Mouse (Mus musculus): ENCODE measurements around the gene Mdfi. TPM values are rescaled to one million over a fixed set of nuclear protein-coding genes. Genes with fewer than 3 reads are reported as not detected.

Gene Mdfi
- polyA plus RNA-seq, 1 experiment from 2014 or later: 7.7 TPM

DNA sequence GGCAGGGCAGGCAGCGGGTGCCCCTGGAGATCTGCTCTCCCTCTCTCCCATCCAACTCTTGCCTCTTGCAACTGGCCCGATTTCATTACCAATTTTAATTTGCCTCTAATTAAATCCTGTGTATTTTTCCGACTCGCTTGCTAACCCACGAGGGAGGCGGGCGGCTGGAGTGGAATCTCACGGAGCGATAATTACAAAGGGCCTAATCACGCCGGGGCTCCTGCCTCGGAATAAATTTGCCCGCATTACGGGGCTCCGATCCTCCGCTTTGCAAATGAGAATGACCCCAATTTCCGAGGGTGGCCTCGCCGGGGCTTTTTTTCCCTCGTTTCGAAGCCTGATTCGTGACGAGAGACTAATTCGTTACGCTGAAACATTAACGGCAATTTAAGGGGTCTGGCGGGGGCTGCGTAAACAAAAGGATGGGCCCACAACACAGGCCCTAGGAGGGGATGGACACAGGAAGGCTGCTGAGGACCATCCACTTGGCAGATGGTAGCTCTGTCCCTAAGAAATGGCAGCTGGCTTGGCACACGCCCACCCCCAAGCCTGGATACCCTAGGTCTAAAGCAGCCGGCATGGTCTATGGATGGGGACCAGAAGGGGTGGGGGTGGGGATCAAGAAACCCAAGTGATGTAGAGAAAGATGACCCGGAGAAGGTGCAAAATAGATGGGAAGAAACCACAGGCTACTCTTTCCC is 38.0 kb upstream of the Mdfi start:
- H3K36me3 ChIP-seq (replicated peaks; ENCODE audit: control insufficient read depth, insufficient read depth): peaks cover 47% of the 10 kb centered on the region
- peak; percentile 69 for DNase-seq (ENCODE audit: low spot score)
- H3K9ac ChIP-seq: peak overlapping the region; percentile 9; the same call in 1 of the 2 replicates
- no peak overlapping the region for H3K4me3 ChIP-seq (replicated peaks; ENCODE audit: low read length)
- WGBS: 25% methylated on average over 31 of the region's 31 CpGs
- peaks cover 29% of the 10 kb centered on the region for H3K4me1 ChIP-seq (replicated peaks; ENCODE audit: control insufficient read depth, insufficient read depth, low read length)
- no peaks in the 10 kb centered on the region for H3K9me3 ChIP-seq (ENCODE audit: control insufficient read depth, low read length)
- H3K27me3 ChIP-seq (ENCODE audit: control insufficient read depth, insufficient read depth, low read length): no peaks in the 10 kb centered on the region
- peak overlapping the region; percentile 32 for H3K4me2 ChIP-seq (replicated peaks)
- peak overlapping the region; percentile 73 for H3K27ac ChIP-seq
- peak; percentile 23 for ATAC-seq (ENCODE audit: low FRiP score)

DNA sequence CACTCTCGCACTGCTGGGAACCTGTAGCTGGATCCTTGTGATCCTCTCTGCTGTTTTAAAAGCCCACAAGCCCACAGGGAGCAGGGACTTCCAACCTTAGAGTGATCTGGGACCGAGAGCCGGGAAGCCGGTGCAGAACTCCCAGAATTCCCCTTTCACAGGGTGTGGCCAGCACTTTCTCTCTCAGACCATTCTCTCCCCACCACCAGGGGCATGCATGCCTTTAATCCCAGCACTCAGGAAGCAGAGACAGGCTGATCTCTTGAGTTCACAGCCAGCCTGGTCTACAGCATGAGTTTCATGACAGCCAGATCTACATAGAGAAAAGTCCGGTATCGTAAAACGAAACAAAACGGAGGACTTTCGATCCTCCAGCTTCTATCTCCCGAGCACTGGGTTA is 35.4 kb upstream of the Mdfi start:
- Histone ChIP-seq H3K4me1 (replicated peaks; ENCODE audit: control insufficient read depth, insufficient read depth, low read length) (peaks cover 17% of the 10 kb centered on the region), H3K36me3 (replicated peaks; ENCODE audit: control insufficient read depth, insufficient read depth) (peaks cover 37% of the 10 kb centered on the region), H3K4me3 (replicated peaks; ENCODE audit: low read length) (no peak overlapping the region), H3K9ac (no peak overlapping the region), H3K27me3 (ENCODE audit: control insufficient read depth, insufficient read depth, low read length) (no peaks in the 10 kb centered on the region), H3K9me3 (ENCODE audit: control insufficient read depth, low read length) (no peaks in the 10 kb centered on the region), H3K4me2 (replicated peaks) (no peak overlapping the region), H3K27ac (no peak overlapping the region)
- ATAC-seq (ENCODE audit: low FRiP score): no peak
- no peak for DNase-seq (ENCODE audit: low spot score)
- 96% methylated on average over 10 of the region's 10 CpGs for WGBS

DNA sequence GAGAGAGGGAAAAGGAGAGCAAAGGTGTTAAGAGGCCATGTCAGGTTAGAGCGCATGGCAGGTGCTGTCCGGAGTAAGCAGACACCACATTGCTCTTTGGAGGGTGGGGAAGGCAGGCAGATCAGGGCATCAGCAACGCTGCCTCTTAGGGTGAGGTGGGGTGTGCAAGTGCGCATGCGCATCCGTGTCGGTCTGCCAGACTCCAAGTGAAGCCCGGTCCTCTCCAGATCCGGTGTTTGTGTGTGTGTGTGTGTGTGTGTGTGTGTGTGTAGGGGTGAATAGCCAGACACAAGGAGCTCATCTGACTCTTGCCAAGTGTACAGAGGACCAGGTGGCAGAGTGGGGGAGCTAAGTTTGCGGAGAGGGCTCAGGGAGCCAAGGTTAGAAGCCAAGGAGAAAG is 31.5 kb upstream of the Mdfi start:
- no peak overlapping the region for H3K4me2 ChIP-seq (replicated peaks)
- H3K27ac ChIP-seq: no peak overlapping the region
- H3K36me3 ChIP-seq (replicated peaks; ENCODE audit: control insufficient read depth, insufficient read depth): peaks cover 31% of the 10 kb centered on the region
- no peaks in the 10 kb centered on the region for H3K9me3 ChIP-seq (ENCODE audit: control insufficient read depth, low read length)
- ATAC-seq (ENCODE audit: low FRiP score) (no peak), DNase-seq (ENCODE audit: low spot score) (no peak)
- H3K4me3 ChIP-seq (replicated peaks; ENCODE audit: low read length): no peak overlapping the region
- H3K9ac ChIP-seq: no peak overlapping the region
- H3K27me3 ChIP-seq (ENCODE audit: control insufficient read depth, insufficient read depth, low read length): no peaks in the 10 kb centered on the region
- no peaks in the 10 kb centered on the region for H3K4me1 ChIP-seq (replicated peaks; ENCODE audit: control insufficient read depth, insufficient read depth, low read length)
- WGBS: 53% methylated on average over 10 of the region's 10 CpGs

DNA sequence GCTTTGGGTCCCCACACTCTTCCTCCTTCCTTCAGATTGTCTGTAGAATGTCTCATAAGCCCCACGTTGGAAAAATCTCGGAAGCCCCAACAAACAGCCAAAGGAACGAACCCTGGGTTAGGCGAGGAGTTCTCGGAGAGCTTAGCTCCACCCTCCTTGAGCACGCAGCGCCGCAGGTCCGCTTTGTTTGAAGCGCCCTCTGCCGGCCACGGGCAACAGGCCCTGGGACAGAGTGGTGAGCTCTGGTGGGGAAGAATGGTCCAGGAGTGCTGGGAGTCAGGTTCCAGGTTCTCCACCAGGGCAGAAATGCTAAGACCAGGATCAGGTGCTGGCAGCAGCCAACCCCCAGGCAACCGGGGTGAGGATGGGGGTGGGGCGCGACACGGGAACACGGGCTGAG is 30.0 kb upstream of the Mdfi start:
- Histone ChIP-seq H3K9ac (no peak overlapping the region), H3K4me3 (replicated peaks; ENCODE audit: low read length) (no peak overlapping the region), H3K4me2 (replicated peaks) (peak overlapping the region; percentile 19), H3K27ac (no peak overlapping the region), H3K36me3 (replicated peaks; ENCODE audit: control insufficient read depth, insufficient read depth) (peaks cover 17% of the 10 kb centered on the region), H3K9me3 (ENCODE audit: control insufficient read depth, low read length) (no peaks in the 10 kb centered on the region), H3K27me3 (ENCODE audit: control insufficient read depth, insufficient read depth, low read length) (no peaks in the 10 kb centered on the region), H3K4me1 (replicated peaks; ENCODE audit: control insufficient read depth, insufficient read depth, low read length) (no peaks in the 10 kb centered on the region)
- DNase-seq (ENCODE audit: low spot score) (peak; percentile 84), ATAC-seq (ENCODE audit: low FRiP score) (peak; percentile 73; the same call in 1 of the 2 replicates)
- WGBS: 2% methylated on average over 17 of the region's 17 CpGs

DNA sequence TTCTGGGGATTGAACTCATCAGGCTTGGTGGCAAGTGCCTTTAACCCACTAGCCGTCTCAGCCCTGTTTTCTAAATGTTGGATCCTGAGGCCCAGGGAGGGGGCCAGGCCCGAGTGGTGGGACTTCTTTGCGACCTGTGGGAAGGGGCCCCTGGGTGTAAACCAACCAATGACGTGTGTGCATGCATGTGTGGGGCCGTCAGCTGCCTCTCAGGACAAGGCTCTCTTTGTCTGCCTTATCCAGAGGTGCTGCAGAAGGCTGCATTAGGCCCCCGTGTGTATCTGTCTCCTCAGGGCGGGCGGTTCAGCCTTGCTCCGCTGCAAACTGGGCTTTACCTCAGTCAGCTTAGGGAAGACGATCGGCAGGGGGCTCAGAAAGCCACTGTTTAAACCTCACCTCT is 28.9 kb upstream of the Mdfi start:
- no peak overlapping the region for H3K9ac ChIP-seq
- WGBS: 27% methylated on average over 11 of the region's 11 CpGs
- no peak overlapping the region for H3K4me2 ChIP-seq (replicated peaks)
- H3K9me3 ChIP-seq (ENCODE audit: control insufficient read depth, low read length): no peaks in the 10 kb centered on the region
- no peak overlapping the region for H3K27ac ChIP-seq
- no peaks in the 10 kb centered on the region for H3K4me1 ChIP-seq (replicated peaks; ENCODE audit: control insufficient read depth, insufficient read depth, low read length)
- ATAC-seq (ENCODE audit: low FRiP score): no peak
- no peaks in the 10 kb centered on the region for H3K27me3 ChIP-seq (ENCODE audit: control insufficient read depth, insufficient read depth, low read length)
- DNase-seq (ENCODE audit: low spot score): no peak
- peaks cover 8% of the 10 kb centered on the region; the same call in 1 of the 2 replicates for H3K36me3 ChIP-seq (replicated peaks; ENCODE audit: control insufficient read depth, insufficient read depth)
- no peak overlapping the region for H3K4me3 ChIP-seq (replicated peaks; ENCODE audit: low read length)

DNA sequence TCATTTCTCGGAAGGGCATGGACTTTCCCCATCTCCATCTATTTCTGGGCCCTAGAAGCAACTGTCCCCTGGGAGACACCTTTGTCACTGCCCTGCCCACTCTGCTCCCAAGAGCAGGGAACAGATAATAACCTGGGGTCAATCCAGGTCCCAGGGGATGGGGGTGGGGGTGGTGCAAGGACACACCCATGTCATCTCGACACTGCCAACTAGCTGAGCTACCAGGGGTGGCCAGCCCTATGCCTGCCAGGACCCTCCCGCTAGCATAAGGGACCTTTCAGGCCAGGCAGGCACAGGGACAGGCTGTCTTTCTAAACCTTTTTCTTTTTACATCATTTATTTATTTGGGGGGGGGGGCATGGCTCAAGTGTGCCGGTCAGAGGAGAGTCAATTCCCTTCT is 28.5 kb upstream of the Mdfi start:
- Histone ChIP-seq H3K9me3 (ENCODE audit: control insufficient read depth, low read length) (no peaks in the 10 kb centered on the region), H3K9ac (no peak overlapping the region), H3K4me3 (replicated peaks; ENCODE audit: low read length) (no peak overlapping the region), H3K27me3 (ENCODE audit: control insufficient read depth, insufficient read depth, low read length) (no peaks in the 10 kb centered on the region), H3K4me2 (replicated peaks) (no peak overlapping the region), H3K4me1 (replicated peaks; ENCODE audit: control insufficient read depth, insufficient read depth, low read length) (no peaks in the 10 kb centered on the region), H3K27ac (no peak overlapping the region), H3K36me3 (replicated peaks; ENCODE audit: control insufficient read depth, insufficient read depth) (peaks cover 4% of the 10 kb centered on the region; the same call in 1 of the 2 replicates)
- 53% methylated on average over 4 of the region's 4 CpGs for WGBS
- DNase-seq (ENCODE audit: low spot score) (no peak), ATAC-seq (ENCODE audit: low FRiP score) (no peak)

DNA sequence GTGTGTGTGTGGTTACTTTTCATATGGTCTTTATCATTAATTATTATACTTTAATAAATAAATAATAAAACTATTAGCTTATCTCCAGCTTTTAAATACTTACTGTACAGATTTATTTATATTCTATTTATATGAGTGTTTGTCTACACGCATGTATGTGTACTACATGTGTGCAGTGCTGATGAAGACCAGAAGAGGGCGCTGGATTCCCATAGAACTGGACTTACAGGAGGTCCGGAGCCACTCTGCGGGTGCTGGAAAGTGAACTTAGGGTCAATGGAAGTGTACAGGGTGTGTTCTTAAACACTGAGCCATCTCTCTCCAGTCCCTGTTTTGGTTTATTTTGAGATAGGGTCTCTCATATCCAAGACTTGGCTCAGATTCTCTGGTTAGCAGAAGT is 21.1 kb upstream of the Mdfi start:
- Histone ChIP-seq H3K9me3 (ENCODE audit: control insufficient read depth, low read length) (no peaks in the 10 kb centered on the region), H3K4me1 (replicated peaks; ENCODE audit: control insufficient read depth, insufficient read depth, low read length) (no peaks in the 10 kb centered on the region), H3K4me2 (replicated peaks) (no peak overlapping the region), H3K27ac (no peak overlapping the region), H3K36me3 (replicated peaks; ENCODE audit: control insufficient read depth, insufficient read depth) (no peaks in the 10 kb centered on the region), H3K27me3 (ENCODE audit: control insufficient read depth, insufficient read depth, low read length) (peaks cover 10% of the 10 kb centered on the region), H3K4me3 (replicated peaks; ENCODE audit: low read length) (no peak overlapping the region), H3K9ac (no peak overlapping the region)
- ATAC-seq (ENCODE audit: low FRiP score): no peak
- DNase-seq (ENCODE audit: low spot score): no peak
- 78% methylated on average over 4 of the region's 4 CpGs for WGBS

DNA sequence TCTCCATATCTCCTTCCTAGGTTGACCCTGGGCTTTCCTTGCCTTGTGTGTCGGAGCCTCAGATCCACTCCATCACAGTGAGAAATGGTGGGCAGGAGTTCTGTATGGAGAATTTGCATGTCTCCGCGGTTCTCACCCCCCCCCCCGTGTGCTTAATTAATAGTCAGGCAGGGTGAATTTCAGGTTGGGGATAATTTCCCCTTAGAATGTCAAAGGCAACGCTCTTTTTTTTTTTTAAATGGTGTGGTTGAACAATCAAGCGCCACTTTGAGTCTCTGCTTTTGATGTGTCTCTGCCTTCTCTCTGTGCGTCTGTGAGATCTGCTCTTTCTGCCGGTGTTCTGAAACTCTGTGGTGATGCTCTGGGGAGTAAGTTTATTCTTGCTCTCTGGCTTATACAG is 20.4 kb upstream of the Mdfi start:
- DNase-seq (ENCODE audit: low spot score) (no peak), ATAC-seq (ENCODE audit: low FRiP score) (no peak)
- Histone ChIP-seq H3K9me3 (ENCODE audit: control insufficient read depth, low read length) (no peaks in the 10 kb centered on the region), H3K27ac (no peak overlapping the region), H3K4me1 (replicated peaks; ENCODE audit: control insufficient read depth, insufficient read depth, low read length) (no peaks in the 10 kb centered on the region), H3K27me3 (ENCODE audit: control insufficient read depth, insufficient read depth, low read length) (peaks cover 10% of the 10 kb centered on the region), H3K36me3 (replicated peaks; ENCODE audit: control insufficient read depth, insufficient read depth) (no peaks in the 10 kb centered on the region), H3K4me3 (replicated peaks; ENCODE audit: low read length) (no peak overlapping the region), H3K4me2 (replicated peaks) (no peak overlapping the region), H3K9ac (no peak overlapping the region)
- WGBS: 66% methylated on average over 8 of the region's 8 CpGs

DNA sequence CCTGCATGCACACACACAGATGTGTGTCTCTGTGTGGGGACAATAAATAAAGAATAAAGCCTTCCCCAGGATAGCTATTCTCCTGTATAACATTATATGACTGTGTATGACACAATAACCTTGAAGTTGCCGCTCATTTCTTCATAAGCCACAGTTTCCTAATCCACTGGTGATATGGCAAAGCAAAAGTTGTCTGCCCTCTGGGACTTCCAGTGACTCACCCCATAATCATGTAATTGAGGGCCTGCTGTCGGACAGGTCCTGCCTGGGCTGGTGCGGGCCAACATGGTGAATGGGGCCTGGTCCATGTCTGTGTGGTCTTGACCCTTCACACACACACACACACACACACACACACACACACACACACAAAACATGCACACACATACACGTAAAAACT is 19.3 kb upstream of the Mdfi start:
- no peak overlapping the region for H3K4me3 ChIP-seq (replicated peaks; ENCODE audit: low read length)
- DNase-seq (ENCODE audit: low spot score) (no peak), ATAC-seq (ENCODE audit: low FRiP score) (no peak)
- no peaks in the 10 kb centered on the region for H3K9me3 ChIP-seq (ENCODE audit: control insufficient read depth, low read length)
- H3K27me3 ChIP-seq (ENCODE audit: control insufficient read depth, insufficient read depth, low read length): peaks cover 10% of the 10 kb centered on the region
- H3K4me1 ChIP-seq (replicated peaks; ENCODE audit: control insufficient read depth, insufficient read depth, low read length): no peaks in the 10 kb centered on the region
- no peak overlapping the region for H3K9ac ChIP-seq
- 87% methylated on average over 4 of the region's 4 CpGs for WGBS
- H3K27ac ChIP-seq: no peak overlapping the region
- no peaks in the 10 kb centered on the region for H3K36me3 ChIP-seq (replicated peaks; ENCODE audit: control insufficient read depth, insufficient read depth)
- no peak overlapping the region for H3K4me2 ChIP-seq (replicated peaks)

DNA sequence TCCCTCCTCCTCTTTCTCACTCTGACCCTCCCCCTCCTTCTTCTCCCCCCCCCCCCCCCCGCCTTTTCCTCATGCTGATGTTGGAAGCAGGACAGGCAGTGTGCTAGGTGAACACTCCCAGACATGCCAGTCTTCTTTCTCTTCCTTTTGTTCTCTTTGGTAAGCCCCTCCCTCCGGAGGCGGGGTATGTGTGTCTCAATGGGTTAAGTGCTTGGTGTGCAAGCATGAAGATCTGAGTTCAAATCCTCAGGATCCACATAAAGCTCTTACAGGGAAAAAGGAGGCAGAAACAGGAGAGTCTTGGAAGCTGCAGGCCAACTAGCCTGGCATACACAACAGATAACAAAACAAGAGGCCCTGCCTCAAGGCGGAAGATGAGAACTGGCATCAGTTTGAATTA is 18.8 kb upstream of the Mdfi start:
- Histone ChIP-seq H3K4me2 (replicated peaks) (no peak overlapping the region), H3K27me3 (ENCODE audit: control insufficient read depth, insufficient read depth, low read length) (peaks cover 10% of the 10 kb centered on the region), H3K9me3 (ENCODE audit: control insufficient read depth, low read length) (no peaks in the 10 kb centered on the region), H3K9ac (no peak overlapping the region), H3K4me1 (replicated peaks; ENCODE audit: control insufficient read depth, insufficient read depth, low read length) (no peaks in the 10 kb centered on the region), H3K36me3 (replicated peaks; ENCODE audit: control insufficient read depth, insufficient read depth) (no peaks in the 10 kb centered on the region), H3K27ac (no peak overlapping the region), H3K4me3 (replicated peaks; ENCODE audit: low read length) (no peak overlapping the region)
- ATAC-seq (ENCODE audit: low FRiP score): no peak
- 90% methylated on average over 3 of the region's 4 CpGs for WGBS
- DNase-seq (ENCODE audit: low spot score): no peak
